Mouse (Mus musculus): Measurements from ENCODE around the gene Tfe3. TPM values are rescaled to one million over a fixed set of nuclear protein-coding genes. Genes with fewer than 3 reads are reported as not detected.
"Not testable (repeated sequence)": the region's sequence is repeated elsewhere in the genome, so short reads cannot be mapped to it uniquely, and the experiment has no call there.

Gene Tfe3
- total RNA-seq, 2 experiments from 2014 or later = 34.2 to 35.2 TPM

GRCm38 (mm10) chrX:7750432-7751116, 11.8 kb upstream of the Tfe3 start, which contains the start of gene Ccdc120:
TSS of gene Ccdc120 (minus strand) at chrX:7750905.
- peak; percentile 68 to 70 for DNase-seq (ENCODE audit: low spot score in 2 of 2)

DNA sequence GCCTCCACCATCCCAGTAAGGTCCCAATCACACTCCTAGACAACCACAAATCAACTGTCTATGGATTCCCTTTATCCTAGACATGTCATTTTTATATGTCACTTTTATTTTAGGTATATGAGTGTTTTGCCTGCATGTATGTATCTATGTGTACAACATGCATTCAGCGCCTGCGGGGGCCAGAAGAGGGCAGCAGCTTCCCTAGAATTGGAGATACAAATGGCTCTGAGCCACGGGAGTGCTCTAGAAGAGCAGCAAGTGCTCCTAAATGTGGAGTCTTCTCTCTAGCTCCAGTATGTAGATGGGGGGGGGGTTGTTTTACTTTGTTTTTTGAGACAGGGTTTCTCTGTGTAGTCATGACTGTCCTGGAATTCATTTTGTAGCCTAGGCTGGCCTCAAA, 8.7 kb upstream of the Tfe3 start:
- DNase-seq (ENCODE audit: low spot score in 2 of 2) = not testable (repeated sequence)

DNA sequence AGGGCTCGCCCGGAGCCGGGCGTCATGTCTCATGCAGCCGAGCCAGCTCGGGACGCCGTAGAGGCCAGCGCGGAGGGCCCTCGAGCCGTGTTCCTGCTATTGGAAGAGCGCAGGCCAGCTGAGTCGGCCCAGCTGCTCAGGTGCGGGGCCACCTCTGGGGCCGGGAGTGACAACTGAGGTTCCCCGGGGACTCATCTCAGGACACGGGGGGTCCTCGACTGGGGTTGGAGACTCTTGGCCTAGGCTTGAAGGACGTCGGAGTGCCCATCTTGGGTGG, 499 bp downstream of the Tfe3 start:
- no peak for DNase-seq (ENCODE audit: low spot score in 2 of 2)

DNA sequence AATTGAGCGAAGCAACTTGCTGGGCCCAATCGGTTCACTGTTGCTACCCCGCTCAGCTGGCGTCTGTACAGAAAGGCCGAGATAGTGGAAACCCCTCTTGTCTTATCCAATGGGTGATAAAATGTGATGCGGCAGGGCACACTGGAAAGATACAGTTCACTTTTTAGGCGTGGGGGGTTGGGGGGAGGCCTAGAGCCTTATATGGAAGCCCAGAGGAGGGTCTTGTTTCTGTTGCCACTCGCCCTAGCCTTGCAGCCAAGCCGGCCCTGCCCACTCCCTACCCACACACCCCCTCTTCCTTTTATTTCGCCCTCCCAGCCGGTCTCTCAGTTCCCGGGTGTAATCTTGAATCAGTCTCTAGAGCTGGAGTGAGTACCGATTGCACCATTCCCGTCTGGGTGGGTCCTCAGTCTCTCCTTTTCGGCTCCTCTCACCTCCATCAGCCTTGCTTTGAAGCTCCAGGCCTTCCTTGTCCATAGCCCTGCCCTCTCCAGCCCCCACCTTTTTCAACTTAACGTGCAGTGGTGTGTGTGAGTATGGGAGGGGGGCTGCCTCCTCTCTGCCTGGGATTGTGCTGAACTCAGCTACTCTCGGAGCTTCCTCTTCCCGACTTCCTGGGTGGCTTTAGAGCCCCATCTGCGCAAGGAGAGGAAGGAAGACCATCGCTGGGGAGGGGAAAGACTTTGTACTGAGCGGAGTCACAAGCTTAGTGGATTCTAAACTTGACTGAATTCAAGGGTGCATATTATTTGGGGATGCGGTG, 1.5 kb downstream of the Tfe3 start:
- DNase-seq (ENCODE audit: low spot score in 2 of 2) = no peak

GRCm38 (mm10) chrX:7764657-7765280, 2.4 kb downstream of the Tfe3 start:
- DNase-seq (ENCODE audit: low spot score in 2 of 2) = no peak

GRCm38 (mm10) chrX:7765281-7765670, 2.9 kb downstream of the Tfe3 start:
- DNase-seq (ENCODE audit: low spot score in 2 of 2) = no peak

GRCm38 (mm10) chrX:7765764-7766163, 3.4 kb downstream of the Tfe3 start:
- peak; percentile 19 for DNase-seq (ENCODE audit: low spot score in 2 of 2)

DNA sequence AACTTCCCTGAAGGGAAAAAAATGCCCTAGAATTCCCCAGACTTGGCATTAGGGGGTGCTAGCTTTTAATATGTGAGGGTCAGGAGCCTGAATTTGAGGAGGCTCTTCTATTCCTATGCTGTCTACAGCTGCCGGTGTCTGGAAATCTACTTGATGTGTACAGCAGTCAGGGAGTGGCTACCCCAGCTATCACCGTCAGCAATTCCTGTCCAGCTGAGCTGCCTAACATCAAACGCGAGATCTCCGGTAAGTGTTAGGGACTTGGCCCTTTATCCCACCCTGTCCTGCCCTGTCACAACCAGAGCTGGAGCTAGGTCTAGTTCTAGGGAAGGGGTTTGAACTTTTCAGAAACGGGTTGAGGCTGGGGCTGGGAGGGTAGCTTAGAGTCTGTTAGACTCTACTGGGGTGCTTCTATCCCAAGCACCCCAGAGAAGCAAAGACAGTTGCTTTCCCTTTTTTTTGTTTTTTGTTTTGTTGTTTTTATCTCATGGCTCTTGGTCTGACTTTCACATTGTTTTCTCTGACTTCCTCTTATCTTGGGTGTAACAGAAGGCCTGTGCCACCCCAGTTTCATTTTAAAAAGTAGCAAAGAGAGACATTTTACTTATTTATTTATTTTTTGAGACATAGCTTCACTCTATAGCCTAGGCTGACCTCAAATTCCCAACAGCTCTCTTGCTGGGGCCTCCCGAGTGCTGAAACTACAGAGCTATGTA, 7.1 kb downstream of the Tfe3 start:
- no peak for DNase-seq (ENCODE audit: low spot score in 2 of 2)

- no peak for DNase-seq (ENCODE audit: low spot score in 2 of 2)
Observed at GRCm38 (mm10) chrX:7772766-7773165, 10.4 kb downstream of the Tfe3 start.

GRCm38 (mm10) chrX:7775501-7776205, 13.3 kb downstream of the Tfe3 start:
- no peak for DNase-seq (ENCODE audit: low spot score in 2 of 2)

DNA sequence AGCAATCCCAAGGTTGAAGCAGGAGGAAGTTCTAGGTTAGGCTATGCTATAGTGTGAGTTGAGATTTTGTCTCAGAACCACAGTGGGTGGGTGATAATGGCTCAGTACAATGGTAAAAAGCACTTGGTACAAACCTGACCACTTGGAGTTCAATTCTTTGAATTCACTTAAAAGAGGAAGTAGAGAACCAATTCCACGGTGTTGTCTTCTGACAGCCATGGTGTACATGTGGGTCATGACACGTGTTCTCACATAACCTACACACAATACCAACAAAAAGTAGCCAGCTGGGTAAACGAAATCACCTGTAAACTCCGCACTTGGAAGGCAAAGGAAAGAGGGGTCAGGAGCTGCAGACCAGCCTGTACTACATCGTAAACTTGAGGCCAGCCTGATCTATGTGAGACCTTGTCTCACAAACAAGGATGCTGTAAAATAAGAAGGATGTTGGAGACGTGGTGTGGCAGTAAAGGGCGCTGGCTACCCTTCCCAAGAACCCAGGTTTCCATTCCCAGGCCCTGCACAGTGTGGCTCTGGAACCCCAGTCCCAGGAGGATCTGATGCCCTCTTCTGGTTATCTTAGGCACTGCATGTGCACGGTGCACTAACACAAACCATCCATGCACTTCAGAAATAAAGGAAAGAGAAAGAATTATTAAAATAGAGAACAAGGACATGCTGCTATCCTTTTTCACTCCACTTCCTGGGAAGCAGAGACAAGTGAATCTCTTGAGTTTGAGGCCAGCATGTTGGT, 14.1 kb downstream of the Tfe3 start:
- DNase-seq (ENCODE audit: low spot score in 2 of 2) = peak; percentile 48 to 61

DNA sequence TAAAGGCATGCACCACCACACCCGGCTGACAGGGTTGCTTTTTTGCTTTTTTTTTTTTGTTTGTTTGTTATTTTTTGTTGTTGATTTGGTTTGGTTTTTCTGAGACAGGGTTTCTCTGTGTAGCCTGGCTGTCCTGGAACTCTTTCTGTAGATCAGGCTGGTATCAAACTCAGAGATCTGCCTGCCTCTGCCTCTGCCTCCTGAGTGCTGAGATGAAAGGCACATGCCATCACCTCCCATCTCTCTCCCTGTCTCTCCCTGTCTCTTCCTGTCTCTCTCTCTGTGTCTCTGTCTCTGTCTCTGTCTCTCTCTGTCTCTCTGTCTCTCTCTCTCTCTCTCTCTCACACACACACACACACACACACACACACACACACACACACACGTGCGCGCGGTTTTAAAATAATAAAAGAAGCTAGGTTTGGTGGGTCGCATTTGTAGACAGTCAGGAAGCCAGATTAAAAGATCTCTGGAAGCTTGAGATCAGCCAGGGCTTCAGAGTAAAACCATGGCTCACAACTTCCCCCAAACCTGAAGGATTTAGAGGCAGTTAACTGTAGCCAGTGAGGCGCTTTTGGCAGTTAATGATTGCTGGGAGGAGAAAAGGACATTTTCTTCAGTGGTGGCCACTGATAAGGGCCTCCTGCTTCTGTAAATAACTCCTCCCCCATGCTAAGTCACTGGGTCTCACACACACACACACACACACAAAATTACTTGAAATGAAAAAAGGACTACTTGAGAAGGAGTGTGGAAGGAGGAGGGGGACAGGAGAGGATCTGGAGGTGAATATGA, 16.3 kb downstream of the Tfe3 start:
- no peak for DNase-seq (ENCODE audit: low spot score in 2 of 2)

GRCm38 (mm10) chrX:7779294-7779693, 16.9 kb downstream of the Tfe3 start:
- no peak for DNase-seq (ENCODE audit: low spot score in 2 of 2)

DNA sequence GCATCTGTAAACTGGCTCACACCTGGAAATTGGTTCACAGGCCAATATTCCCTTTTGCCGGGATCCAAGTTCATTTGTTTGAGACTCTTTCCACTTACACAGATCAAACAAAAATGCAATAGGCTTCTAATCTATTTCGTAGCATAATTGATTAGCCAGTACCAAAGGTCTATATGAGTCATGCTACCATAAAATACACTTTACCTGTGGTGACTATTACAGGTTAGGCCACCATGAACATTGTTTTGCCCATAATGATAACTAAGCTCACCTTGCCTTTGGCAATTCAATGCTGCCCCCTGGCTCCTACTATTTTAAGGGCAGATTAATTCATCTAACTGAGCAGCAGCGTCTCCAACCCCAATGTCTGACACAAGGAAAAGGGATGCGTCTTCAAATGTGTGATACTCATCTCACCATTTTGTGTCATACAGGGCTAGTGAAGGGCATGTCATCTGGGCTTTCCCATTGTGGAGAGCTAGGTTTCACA, 20.3 kb downstream of the Tfe3 start:
- DNase-seq (ENCODE audit: low spot score in 2 of 2) = no peak

DNA sequence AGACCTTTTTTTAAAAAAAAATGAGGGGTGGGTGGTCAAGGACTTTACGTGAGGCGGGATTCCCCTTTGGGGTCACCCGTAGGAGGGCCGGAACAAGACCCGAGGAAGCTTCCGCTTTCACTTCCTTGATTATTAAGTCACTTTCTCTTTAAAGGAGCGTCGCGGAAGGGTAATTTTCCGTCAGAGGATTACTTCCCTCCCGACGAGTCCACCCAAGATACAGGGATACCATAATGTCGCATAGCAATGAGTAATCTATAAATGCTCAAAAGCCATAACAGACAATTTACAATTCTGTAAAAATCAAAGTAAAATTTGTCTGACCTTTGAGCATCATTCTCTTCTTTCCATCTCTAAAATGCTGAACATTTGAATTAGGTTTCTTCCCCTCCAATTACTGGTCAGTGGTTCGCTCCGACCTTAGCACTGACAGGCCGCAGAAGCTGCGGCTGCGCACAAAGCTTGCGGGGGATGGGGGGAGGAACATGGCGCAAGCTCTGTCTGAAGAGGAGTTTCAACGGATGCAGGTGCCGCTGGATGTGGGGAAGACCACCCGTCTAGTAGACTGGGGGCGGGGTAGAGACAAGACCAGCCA, 27.3 kb downstream of the Tfe3 start, which contains the start of gene Gripap1:
Gripap1 (plus strand) TSS at position 224 of the 595 bp plus-strand sequence.
- peak; percentile 67 to 72 for DNase-seq (ENCODE audit: low spot score in 2 of 2)

GRCm38 (mm10) chrX:7790309-7790708, 27.9 kb downstream of the Tfe3 start:
- no peak for DNase-seq (ENCODE audit: low spot score in 2 of 2)

GRCm38 (mm10) chrX:7793361-7793760, 31.0 kb downstream of the Tfe3 start:
- no peak for DNase-seq (ENCODE audit: low spot score in 2 of 2)

GRCm38 (mm10) chrX:7795016-7795415, 32.7 kb downstream of the Tfe3 start:
- DNase-seq (ENCODE audit: low spot score in 2 of 2) = no peak

DNA sequence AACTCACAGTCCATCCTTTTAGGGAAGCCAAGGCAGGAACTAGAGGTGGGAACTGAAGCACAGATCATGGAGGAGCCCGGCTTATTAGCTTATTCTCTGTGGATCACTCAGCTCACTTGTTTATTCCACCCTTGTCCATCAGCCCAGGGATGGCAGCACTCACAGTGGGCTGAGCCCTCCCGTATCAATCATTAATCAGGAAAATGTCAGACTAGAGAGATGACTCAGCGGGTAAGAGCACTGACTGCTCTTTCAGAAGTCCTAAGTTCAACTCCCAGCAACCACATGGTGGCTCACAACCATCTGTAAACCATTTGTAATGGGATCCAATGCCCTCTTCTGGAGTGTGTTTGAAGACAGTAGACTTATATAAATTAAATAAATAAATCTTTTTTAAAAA, 35.0 kb downstream of the Tfe3 start:
- DNase-seq (ENCODE audit: low spot score in 2 of 2) = no peak

All from left cerebral cortex, adult 18-20 months (tissue).